Mouse (Mus musculus): Measurements from ENCODE around the gene Prkcb. TPM values are rescaled to one million over a fixed set of nuclear protein-coding genes. Genes with fewer than 3 reads are reported as not detected.

The Prkcb gene
- polyA plus RNA-seq, 1 experiment: 17.8 TPM

DNA sequence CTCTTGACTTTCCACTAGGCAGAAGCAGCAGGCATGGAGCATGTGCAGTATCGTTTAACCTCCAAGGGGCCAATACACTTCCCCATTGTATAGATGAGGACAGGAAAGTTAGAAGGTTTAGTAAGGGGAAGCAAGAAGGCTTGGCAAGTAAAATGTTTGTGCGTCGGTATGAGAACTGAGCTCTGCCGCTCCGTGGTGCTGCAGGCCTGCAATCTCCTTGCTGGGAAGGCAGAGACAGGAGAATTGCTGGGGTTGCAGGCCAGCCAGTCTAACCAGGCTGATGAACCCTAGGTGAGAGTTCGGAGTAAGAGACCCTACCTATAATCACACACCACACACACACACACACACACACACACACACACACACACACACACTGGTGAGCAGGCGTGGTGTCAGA lies 188.6 kb downstream of the Prkcb start:
- Histone ChIP-seq H3ac (ENCODE audit: control insufficient read depth, insufficient read length, low read depth) (no peak overlapping the region), H3K79me2 (ENCODE audit: control insufficient read depth, insufficient read depth) (no peaks in the 10 kb centered on the region), H3K27me3 (ENCODE audit: control insufficient read depth, insufficient read depth, insufficient read length) (no peaks in the 10 kb centered on the region), H3K4me3 (ENCODE audit: insufficient read depth, poor library complexity, severe bottlenecking) (no peak overlapping the region), H3K79me3 (ENCODE audit: low read depth) (no peaks in the 10 kb centered on the region), H3K36me3 (ENCODE audit: control insufficient read depth, insufficient read depth) (no peaks in the 10 kb centered on the region)
- TF ChIP-seq FOSL1 (IDR thresholded peaks at IDR 0.05; ENCODE audit: insufficient read depth, low read length, poor library complexity, severe bottlenecking) (no peak), CEBPB (IDR thresholded peaks at IDR 0.05; ENCODE audit: low read depth) (no peak), MYOG (IDR thresholded peaks at IDR 0.05; ENCODE audit: control insufficient read depth, extremely low read depth, insufficient read length) (no peak), MYOD1 (IDR thresholded peaks at IDR 0.05; ENCODE audit: control insufficient read depth, insufficient read length, low read depth) (no peak), MAX (IDR thresholded peaks at IDR 0.05) (no peak), USF1 (IDR thresholded peaks at IDR 0.05; ENCODE audit: low read depth) (no peak), CTCF (IDR thresholded peaks at IDR 0.05; ENCODE audit: control insufficient read depth, insufficient read depth, insufficient read length) (no peak)

DNA sequence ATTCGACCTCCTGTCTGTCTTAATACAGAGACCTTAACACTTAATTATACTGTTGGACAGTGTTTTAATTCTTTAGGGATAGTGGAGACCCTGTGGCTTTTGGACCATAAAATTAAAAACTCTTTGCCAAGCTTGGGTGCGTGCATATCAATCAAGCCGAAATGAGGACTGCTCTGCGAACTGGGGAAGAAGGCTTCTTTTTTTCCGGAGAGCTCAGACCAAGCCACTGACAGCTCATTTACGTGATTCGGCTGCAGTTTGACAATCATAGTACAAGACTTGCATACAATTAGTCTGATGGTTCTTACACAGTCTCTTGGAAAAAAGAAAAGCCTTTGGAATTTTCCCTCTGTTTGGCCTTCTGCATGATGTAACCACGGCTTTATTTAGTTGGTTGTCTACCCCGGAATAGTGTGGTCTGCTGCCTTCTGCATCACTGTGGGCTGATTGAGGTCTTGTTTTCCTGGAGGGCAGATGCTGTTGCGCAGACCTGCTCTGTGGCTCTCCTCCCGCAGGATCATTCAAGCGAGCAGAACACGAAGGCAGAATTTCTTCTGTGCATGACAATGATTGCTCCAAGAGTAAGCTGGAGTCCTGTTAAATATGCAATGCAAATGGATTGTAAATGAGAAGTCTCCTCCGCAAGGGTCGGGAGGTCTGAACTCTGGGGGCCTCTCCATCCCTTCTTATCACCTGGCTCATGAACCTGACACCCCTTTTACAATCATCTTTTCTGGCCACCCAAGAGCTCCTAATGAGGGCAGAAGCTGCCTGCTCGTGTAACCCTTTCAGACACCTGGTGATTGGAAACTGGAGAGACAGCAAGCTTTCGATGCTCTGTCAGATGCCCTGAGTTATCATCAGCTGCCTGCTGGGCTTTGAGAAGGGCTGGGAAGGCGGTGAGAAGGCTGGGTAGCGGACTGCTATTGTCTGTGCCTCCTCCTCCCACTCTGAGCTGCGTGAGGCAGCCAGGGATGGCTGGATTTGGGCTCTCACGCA lies 189.3 kb downstream of the Prkcb start:
- H3K36me3 ChIP-seq (ENCODE audit: control insufficient read depth, insufficient read depth): no peaks in the 10 kb centered on the region
- no peaks in the 10 kb centered on the region for H3K79me3 ChIP-seq (ENCODE audit: low read depth)
- H3K27me3 ChIP-seq (ENCODE audit: control insufficient read depth, insufficient read depth, insufficient read length): no peaks in the 10 kb centered on the region
- no peak for TF ChIP-seq CTCF (IDR thresholded peaks at IDR 0.05; ENCODE audit: control insufficient read depth, insufficient read depth, insufficient read length)
- TF ChIP-seq FOSL1 (IDR thresholded peaks at IDR 0.05; ENCODE audit: insufficient read depth, low read length, poor library complexity, severe bottlenecking): no peak
- TF ChIP-seq USF1 (IDR thresholded peaks at IDR 0.05; ENCODE audit: low read depth): no peak
- no peak for TF ChIP-seq MAX (IDR thresholded peaks at IDR 0.05)
- TF ChIP-seq MYOG (IDR thresholded peaks at IDR 0.05; ENCODE audit: control insufficient read depth, extremely low read depth, insufficient read length): no peak
- TF ChIP-seq MYOD1 (IDR thresholded peaks at IDR 0.05; ENCODE audit: control insufficient read depth, insufficient read length, low read depth): no peak
- no peak for TF ChIP-seq CEBPB (IDR thresholded peaks at IDR 0.05; ENCODE audit: low read depth)
- H3ac ChIP-seq (ENCODE audit: control insufficient read depth, insufficient read length, low read depth): no peak overlapping the region
- H3K4me3 ChIP-seq (ENCODE audit: insufficient read depth, poor library complexity, severe bottlenecking): no peak overlapping the region
- H3K79me2 ChIP-seq (ENCODE audit: control insufficient read depth, insufficient read depth): no peaks in the 10 kb centered on the region

- Histone ChIP-seq H3K79me2 (ENCODE audit: control insufficient read depth, insufficient read depth) (no peaks in the 10 kb centered on the region), H3K4me3 (ENCODE audit: insufficient read depth, poor library complexity, severe bottlenecking) (no peak overlapping the region), H3K36me3 (ENCODE audit: control insufficient read depth, insufficient read depth) (no peaks in the 10 kb centered on the region), H3K27me3 (ENCODE audit: control insufficient read depth, insufficient read depth, insufficient read length) (peaks cover 9% of the 10 kb centered on the region), H3K79me3 (ENCODE audit: low read depth) (no peaks in the 10 kb centered on the region), H3ac (ENCODE audit: control insufficient read depth, insufficient read length, low read depth) (no peak overlapping the region)
- no peak for TF ChIP-seq MAX (IDR thresholded peaks at IDR 0.05)
- no peak for TF ChIP-seq FOSL1 (IDR thresholded peaks at IDR 0.05; ENCODE audit: insufficient read depth, low read length, poor library complexity, severe bottlenecking)
Observed at GRCm38 (mm10) chr7:122483949-122484348, 195.4 kb downstream of the Prkcb start.

GRCm38 (mm10) chr7:122487929-122488571 lies 199.5 kb downstream of the Prkcb start:
- H3K27me3 ChIP-seq (ENCODE audit: control insufficient read depth, insufficient read depth, insufficient read length): peaks cover 9% of the 10 kb centered on the region
- H3K79me3 ChIP-seq (ENCODE audit: low read depth): no peaks in the 10 kb centered on the region
- TF ChIP-seq MYOD1 (IDR thresholded peaks at IDR 0.05; ENCODE audit: control insufficient read depth, insufficient read length, low read depth) (no peak), CTCF (IDR thresholded peaks at IDR 0.05; ENCODE audit: control insufficient read depth, insufficient read depth, insufficient read length) (no peak), USF1 (IDR thresholded peaks at IDR 0.05; ENCODE audit: low read depth) (no peak), MYOG (IDR thresholded peaks at IDR 0.05; ENCODE audit: control insufficient read depth, extremely low read depth, insufficient read length) (no peak), CEBPB (IDR thresholded peaks at IDR 0.05; ENCODE audit: low read depth) (no peak), MAX (IDR thresholded peaks at IDR 0.05) (no peak), FOSL1 (IDR thresholded peaks at IDR 0.05; ENCODE audit: insufficient read depth, low read length, poor library complexity, severe bottlenecking) (no peak)
- no peak overlapping the region for H3ac ChIP-seq (ENCODE audit: control insufficient read depth, insufficient read length, low read depth)
- H3K79me2 ChIP-seq (ENCODE audit: control insufficient read depth, insufficient read depth): no peaks in the 10 kb centered on the region
- no peak overlapping the region for H3K4me3 ChIP-seq (ENCODE audit: insufficient read depth, poor library complexity, severe bottlenecking)
- no peaks in the 10 kb centered on the region for H3K36me3 ChIP-seq (ENCODE audit: control insufficient read depth, insufficient read depth)

- no peaks in the 10 kb centered on the region for H3K36me3 ChIP-seq (ENCODE audit: control insufficient read depth, insufficient read depth)
- H3K4me3 ChIP-seq (ENCODE audit: insufficient read depth, poor library complexity, severe bottlenecking): no peak overlapping the region
- H3K79me3 ChIP-seq (ENCODE audit: low read depth): no peaks in the 10 kb centered on the region
- H3ac ChIP-seq (ENCODE audit: control insufficient read depth, insufficient read length, low read depth): no peak overlapping the region
- H3K79me2 ChIP-seq (ENCODE audit: control insufficient read depth, insufficient read depth): no peaks in the 10 kb centered on the region
- TF ChIP-seq CTCF (IDR thresholded peaks at IDR 0.05; ENCODE audit: control insufficient read depth, insufficient read depth, insufficient read length): no peak
- TF ChIP-seq MAX (IDR thresholded peaks at IDR 0.05): no peak
- TF ChIP-seq FOSL1 (IDR thresholded peaks at IDR 0.05; ENCODE audit: insufficient read depth, low read length, poor library complexity, severe bottlenecking): no peak
- TF ChIP-seq USF1 (IDR thresholded peaks at IDR 0.05; ENCODE audit: low read depth): no peak
- TF ChIP-seq MYOG (IDR thresholded peaks at IDR 0.05; ENCODE audit: control insufficient read depth, extremely low read depth, insufficient read length): no peak
- no peak for TF ChIP-seq CEBPB (IDR thresholded peaks at IDR 0.05; ENCODE audit: low read depth)
- TF ChIP-seq MYOD1 (IDR thresholded peaks at IDR 0.05; ENCODE audit: control insufficient read depth, insufficient read length, low read depth): no peak
- H3K27me3 ChIP-seq (ENCODE audit: control insufficient read depth, insufficient read depth, insufficient read length): no peaks in the 10 kb centered on the region
Observed at GRCm38 (mm10) chr7:122492041-122492440, 203.5 kb downstream of the Prkcb start.
